Mouse (Mus musculus): ENCODE measurements around the gene Tamm41.

Tamm41 gene

DNA sequence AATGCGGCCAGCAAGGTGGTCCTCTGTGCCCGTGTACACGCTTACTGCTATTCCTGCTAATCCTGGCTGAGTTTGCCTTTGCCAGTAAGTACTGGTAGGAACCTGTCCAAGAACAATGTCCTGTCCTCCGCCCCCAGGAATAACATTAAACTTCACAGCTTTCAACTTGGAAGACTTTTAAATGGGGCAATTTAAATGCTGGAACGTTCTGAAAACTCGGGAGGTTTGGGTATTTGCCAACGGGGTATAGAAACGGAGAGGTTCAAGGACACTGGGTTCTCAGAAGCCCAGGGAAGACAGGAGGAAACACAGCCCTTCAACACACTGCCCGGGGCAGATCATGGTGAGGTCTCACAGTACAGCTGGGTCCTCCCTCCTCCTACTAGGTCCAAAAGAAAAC is 14.8 kb downstream of the Tamm41 start:
- no peak for DNase-seq (ENCODE audit: low spot score)

- no peak for DNase-seq (ENCODE audit: low spot score)
Observed at GRCm38 (mm10) chr6:115015461-115015860, 22.2 kb downstream of the Tamm41 start.

DNA sequence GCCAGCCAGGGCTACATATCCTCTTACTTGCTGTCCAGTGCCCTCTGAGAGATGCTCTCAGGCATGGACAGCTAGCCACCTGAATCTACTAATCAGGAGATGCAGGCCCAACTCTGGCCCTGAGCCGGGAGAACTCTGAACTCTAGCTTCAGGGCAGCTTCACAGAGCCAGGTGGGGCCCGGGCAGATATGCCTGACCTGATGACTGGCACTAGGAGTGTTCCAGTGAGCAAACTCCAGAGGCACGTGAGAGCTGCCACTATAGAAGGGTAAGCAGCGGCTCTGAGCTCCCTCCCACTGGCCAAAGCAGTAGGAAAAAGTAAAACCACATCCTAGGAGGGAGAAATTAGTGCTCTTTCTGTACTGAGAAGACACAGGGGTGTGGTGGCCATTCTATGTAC is 24.1 kb downstream of the Tamm41 start:
- DNase-seq (ENCODE audit: low spot score): no peak

- no peak for DNase-seq (ENCODE audit: low spot score)
Observed at GRCm38 (mm10) chr6:115011792-115012191, 25.9 kb downstream of the Tamm41 start.

DNA sequence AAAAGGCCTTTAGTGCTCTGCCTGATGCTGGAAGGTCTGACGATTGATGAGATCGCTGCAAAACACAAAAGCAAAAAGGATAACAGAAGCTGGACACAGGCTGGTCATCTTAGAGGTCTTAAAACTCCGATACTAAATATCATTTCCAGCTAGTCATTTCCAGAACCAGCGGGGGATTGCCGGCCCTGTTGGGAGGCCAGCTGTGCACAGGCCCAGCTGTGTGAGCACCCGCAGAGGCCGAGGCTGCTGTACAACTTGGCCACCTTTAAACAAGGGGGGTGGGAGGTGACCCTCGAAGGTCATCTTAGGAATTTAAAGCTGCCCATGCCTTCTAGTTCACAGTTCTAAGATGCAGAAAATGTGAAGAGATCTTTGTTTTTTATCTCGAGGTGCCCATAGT is 26.9 kb downstream of the Tamm41 start:
- DNase-seq (ENCODE audit: low spot score): no peak

GRCm38 (mm10) chr6:115010304-115010703 is 27.4 kb downstream of the Tamm41 start:
- DNase-seq (ENCODE audit: low spot score): no peak

DNA sequence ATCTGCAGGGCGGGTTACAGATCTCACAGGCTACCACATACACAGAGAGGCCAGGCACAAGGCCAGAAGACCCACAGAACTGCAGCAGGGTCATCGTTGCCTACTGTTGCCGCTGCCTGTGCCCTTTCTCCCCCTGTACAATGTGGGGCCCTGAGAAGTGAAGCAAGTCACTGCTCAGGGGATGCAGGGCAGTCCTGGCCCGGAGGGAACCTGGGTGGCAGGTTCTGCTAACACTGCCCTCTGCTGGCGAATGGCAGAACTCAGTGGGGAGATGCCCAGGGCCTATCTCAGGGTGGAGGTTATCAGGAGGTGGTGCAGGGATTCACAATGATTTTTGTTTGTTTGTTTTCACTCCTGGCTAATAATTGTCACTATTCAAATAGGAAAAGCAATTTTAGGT is 29.9 kb downstream of the Tamm41 start:
- DNase-seq (ENCODE audit: low spot score): peak; percentile 80

GRCm38 (mm10) chr6:115006948-115007347 is 30.7 kb downstream of the Tamm41 start:
- no peak for DNase-seq (ENCODE audit: low spot score)

GRCm38 (mm10) chr6:115006065-115006464 is 31.6 kb downstream of the Tamm41 start:
- no peak for DNase-seq (ENCODE audit: low spot score)

DNA sequence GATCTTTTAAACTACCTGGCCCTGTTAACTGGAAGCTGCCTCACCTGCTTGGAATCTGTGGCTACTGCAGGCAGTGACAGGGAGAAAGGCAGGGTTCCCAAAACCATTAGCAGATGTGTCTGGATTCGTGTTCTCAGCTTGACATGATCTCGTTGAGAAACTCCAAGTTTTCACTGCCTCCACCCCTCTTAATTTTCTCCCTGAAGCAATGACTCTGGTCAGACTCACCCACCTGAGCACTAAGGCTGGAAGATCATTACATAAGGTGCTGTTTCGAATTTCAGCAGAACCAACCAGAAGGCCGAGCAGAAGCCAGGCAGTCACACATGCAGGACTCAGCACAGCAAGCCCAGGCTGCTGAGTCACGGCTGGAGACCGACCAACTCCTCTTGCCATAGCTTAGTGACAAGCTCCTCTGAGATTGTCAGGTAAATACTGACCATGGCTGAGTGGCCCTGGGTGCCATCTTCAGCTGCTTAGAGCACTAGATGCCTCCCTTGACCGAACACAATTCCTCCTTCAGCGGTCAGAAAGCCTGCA is 32.3 kb downstream of the Tamm41 start:
- no peak for DNase-seq (ENCODE audit: low spot score)

DNA sequence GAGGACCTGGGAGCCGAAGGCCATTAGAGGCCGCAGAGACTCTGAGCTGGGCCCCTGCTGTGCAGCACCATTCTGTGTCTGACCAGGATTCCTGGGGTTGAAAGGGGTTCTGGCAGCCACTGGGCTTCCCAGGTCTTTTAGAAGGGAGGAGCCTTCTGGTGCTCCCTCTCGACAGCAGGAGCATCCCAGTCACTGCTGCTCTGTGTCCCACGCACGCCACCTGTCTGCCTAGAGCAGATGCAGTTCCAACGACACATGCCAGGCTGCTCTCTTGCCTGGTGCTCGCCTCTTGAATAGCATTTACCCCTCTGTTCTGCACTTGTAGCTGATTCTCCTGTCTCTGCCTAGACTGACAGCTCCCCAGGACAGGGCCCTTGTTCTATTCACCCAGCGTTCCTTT is 33.0 kb downstream of the Tamm41 start:
- DNase-seq (ENCODE audit: low spot score): no peak

- no peak for DNase-seq (ENCODE audit: low spot score)
Observed at GRCm38 (mm10) chr6:114998374-114999031, 39.2 kb downstream of the Tamm41 start.

DNA sequence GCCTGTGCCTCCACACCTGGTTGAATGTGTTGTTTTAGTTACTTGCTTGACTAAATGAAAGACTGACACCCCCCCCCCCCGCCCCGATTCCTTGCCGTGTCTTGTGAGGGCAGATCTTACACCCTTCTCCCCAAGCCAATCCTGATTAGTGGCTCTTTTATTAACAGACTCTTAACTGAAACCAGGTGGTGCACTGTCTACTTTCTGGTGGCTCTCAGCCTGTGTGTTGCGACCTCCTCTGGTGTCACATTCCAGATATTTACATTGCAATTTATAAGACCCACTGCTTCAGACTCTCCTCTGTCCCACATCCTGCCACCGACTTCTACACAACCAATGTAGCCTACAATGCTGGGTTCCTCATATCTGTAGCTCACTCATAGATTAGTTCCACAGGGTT is 40.2 kb downstream of the Tamm41 start:
- no peak for DNase-seq (ENCODE audit: low spot score)

- DNase-seq (ENCODE audit: low spot score): no peak
Observed at GRCm38 (mm10) chr6:114996910-114997309, 40.8 kb downstream of the Tamm41 start.

- no peak for DNase-seq (ENCODE audit: low spot score)
Observed at GRCm38 (mm10) chr6:114994079-114994478, 43.6 kb downstream of the Tamm41 start.

GRCm38 (mm10) chr6:114993659-114994058 is 44.0 kb downstream of the Tamm41 start:
- no peak for DNase-seq (ENCODE audit: low spot score)

GRCm38 (mm10) chr6:114991909-114992308 is 45.8 kb downstream of the Tamm41 start:
- DNase-seq (ENCODE audit: low spot score): no peak

DNA sequence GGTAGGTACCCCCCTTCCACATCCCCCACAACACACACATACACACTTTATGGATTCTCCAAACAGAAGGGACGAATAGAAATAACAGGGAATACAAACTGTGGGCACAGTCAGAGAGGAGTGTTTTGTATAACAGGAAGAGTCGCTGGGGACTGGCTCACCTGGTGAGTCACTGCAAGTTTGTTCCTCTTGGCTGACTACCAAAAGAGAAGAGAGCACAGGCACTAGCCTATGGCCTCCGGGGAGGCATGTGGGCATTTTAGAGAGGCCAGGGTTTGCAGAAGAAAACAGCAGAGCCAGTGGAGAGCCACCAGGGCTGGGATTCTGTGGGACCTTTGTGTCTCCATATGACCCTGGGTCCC is 49.1 kb downstream of the Tamm41 start:
- DNase-seq (ENCODE audit: low spot score): no peak

GRCm38 (mm10) chr6:114987966-114988618 is 49.6 kb downstream of the Tamm41 start:
- DNase-seq (ENCODE audit: low spot score): no peak

- no peak for DNase-seq (ENCODE audit: low spot score)
Observed at GRCm38 (mm10) chr6:114982671-114983070, 55.0 kb downstream of the Tamm41 start.

GRCm38 (mm10) chr6:114979715-114980114 is 58.0 kb downstream of the Tamm41 start:
- DNase-seq (ENCODE audit: low spot score): no peak

DNA sequence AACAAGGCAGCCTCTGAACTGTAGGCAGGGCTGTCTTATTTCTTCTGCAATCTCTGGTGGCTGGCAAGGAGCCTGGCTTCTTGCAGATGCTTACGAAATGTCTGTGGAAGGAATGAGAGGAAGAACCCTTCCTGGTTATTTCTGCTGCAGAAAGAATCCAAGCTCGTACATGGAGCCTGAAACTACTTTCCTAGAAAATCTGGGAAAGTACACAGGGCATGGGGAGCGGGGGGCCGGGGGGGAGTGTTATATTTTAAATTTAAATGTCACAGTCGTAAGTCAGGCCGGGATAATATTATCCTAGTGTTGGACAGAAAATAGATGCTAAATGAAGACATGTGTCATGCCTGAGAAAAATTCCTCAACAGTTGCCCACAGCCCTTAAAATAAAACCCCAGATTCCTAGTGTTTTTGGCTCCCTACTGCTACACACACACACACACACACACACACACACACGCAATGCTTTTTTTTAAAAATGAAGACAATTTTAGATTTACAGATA is 60.7 kb downstream of the Tamm41 start:
- DNase-seq (ENCODE audit: low spot score): no peak

DNA sequence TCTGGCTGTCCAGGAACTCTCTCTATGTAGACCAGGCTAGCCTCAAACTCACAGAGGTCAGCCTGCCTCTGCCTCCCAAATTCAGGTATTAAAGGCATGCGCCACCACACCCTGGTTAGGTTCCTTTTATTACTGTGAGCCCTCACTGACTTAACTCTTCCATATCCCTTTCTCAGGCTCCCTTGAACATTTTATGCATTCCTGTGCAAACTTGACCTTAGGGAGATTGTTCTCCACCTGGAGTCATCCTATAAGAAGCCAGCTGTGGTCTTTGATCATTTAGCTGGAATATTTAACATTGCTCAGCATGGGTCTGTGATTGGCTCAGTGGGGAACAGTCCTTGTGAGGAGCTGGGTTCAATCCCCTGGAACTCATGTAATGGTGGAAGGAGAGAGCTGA is 63.3 kb downstream of the Tamm41 start:
- no peak for DNase-seq (ENCODE audit: low spot score)

GRCm38 (mm10) chr6:114972988-114973387 is 64.7 kb downstream of the Tamm41 start:
- DNase-seq (ENCODE audit: low spot score): no peak

Data from ovary, postnatal 14 days (tissue).